Mouse (Mus musculus) liver, postnatal 0 days (tissue): ENCODE measurements around the gene Cdk1. TPM values are rescaled to one million over a fixed set of nuclear protein-coding genes. Genes with fewer than 3 reads are reported as not detected.

Experiments used
- ATAC-seq: fragments of 200-750 bp; cut with Nextera tagmentation; 2 replicates; pipeline ENCODE4 v1.8.0; 2017; ENCODE audit warnings: mild to moderate bottlenecking, moderate library complexity
- DNase-seq: peaks from one replicate; pipeline ENCODE4 v3.0.0-alpha.2; 2016
- H3K27ac ChIP-seq: fragments of 300-500 bp; sonication (generic); 2 replicates; pipeline ENCODE4 v1.5.1; 2014; ENCODE audit warnings: antibody characterized with exemption, moderate library complexity, mild to moderate bottlenecking, low read depth
- H3K27me3 ChIP-seq: fragments of 300-500 bp; sonication (generic); 2 replicates; pipeline ENCODE4 v1.6.1; 2014; ENCODE audit warnings: low read length, control low read depth, mixed read lengths; ENCODE audit not compliant: insufficient read depth
- H3K36me3 ChIP-seq: fragments of 300-500 bp; sonication (generic); replicated peaks from 2 replicates; pipeline ENCODE4 v1.6.1; 2014; ENCODE audit warnings: mild to moderate bottlenecking, control low read depth, low read length, moderate library complexity, mixed read lengths; ENCODE audit not compliant: insufficient read depth
- H3K4me1 ChIP-seq: fragments of 300-500 bp; sonication (generic); 2 replicates; pipeline ENCODE4 v1.6.1; 2014; ENCODE audit warnings: antibody characterized with exemption, mild to moderate bottlenecking, control low read depth; ENCODE audit not compliant: insufficient read depth
- H3K4me2 ChIP-seq: fragments of 300-500 bp; sonication (generic); 2 replicates; pipeline ENCODE4 v1.6.1; 2014; ENCODE audit warnings: low read depth, mild to moderate bottlenecking, low read length, moderate library complexity, mixed read lengths
- H3K4me3 ChIP-seq: fragments of 300-500 bp; sonication (generic); 2 replicates; pipeline ENCODE4 v1.5.1; 2014; ENCODE audit warnings: low read depth, low read length
- H3K9ac ChIP-seq: fragments of 300-500 bp; sonication (generic); replicated peaks from 2 replicates; pipeline ENCODE4 v1.6.1; 2014; ENCODE audit warnings: mild to moderate bottlenecking, moderate library complexity
- H3K9me3 ChIP-seq: fragments of 300-500 bp; sonication (generic); 2 replicates; pipeline ENCODE4 v1.6.1; 2016; ENCODE audit warnings: mild to moderate bottlenecking, control low read depth, low read length, mixed read lengths
- CTCF ChIP-seq: sonication (generic); IDR thresholded peaks from 2 replicates; pipeline ENCODE4 v1.5.1; 2016; ENCODE audit warnings: antibody characterized with exemption, low read depth
- EP300 ChIP-seq: IDR thresholded peaks from 2 replicates; pipeline ENCODE4 v1.6.1; 2016; ENCODE audit warnings: antibody characterized with exemption, low read depth, mild to moderate bottlenecking
- WGBS: fragments of 180-500 bp; shearing (Covaris S2); extraction: QIAGEN DNeasy Blood & Tissue Kit; methylation state at CpG from one replicate; pipeline ENCODE4 v1.1.7; 2014; ENCODE audit not compliant: insufficient replicate concordance; 5-methylcytosine and 5-hydroxymethylcytosine counted together
- polyA plus RNA-seq: library from polyadenylated mRNA; unstranded; fragments of >200 nt; fragmentation: Nextera tagmentation; extraction: Ambion mirVana; gene quantifications from 2 replicates; pipeline ENCODE4 v1.2.1, GENCODE M21; 2015

Gene Cdk1
- polyA plus RNA-seq, 1 experiment from 2014 or later, result 171 TPM

DNA sequence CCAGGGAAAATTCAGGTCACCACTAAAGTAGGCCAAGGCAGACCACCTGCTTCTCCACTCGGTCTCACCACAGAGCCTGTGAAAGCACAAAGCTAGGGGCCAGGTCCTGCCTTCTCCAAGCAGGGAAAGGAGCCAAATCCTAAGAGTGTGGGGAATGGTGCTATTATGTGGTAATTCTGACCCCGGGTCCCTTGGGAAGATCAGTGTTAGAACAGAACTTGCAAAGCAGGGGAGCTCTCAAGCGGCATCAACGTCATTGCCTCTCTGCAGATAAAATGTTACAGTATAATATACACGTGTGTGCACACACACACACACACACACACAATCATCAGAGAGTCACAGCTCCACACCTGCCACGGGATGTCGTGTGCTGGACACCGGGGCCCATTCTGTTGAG lies 62.0 kb downstream of the Cdk1 start:
- ATAC-seq (no peak), DNase-seq (no peak)
- Histone ChIP-seq H3K4me1 (no peaks in the 10 kb centered on the region), H3K36me3 (peaks cover 17% of the 10 kb centered on the region), H3K4me3 (no peak overlapping the region), H3K27me3 (no peaks in the 10 kb centered on the region), H3K4me2 (no peak overlapping the region), H3K9me3 (no peaks in the 10 kb centered on the region), H3K27ac (no peak overlapping the region), H3K9ac (no peak overlapping the region)
- WGBS, result 90% methylated on average over 8 of the region's 8 CpGs
- no peak for TF ChIP-seq CTCF
- TF ChIP-seq EP300, result no peak

DNA sequence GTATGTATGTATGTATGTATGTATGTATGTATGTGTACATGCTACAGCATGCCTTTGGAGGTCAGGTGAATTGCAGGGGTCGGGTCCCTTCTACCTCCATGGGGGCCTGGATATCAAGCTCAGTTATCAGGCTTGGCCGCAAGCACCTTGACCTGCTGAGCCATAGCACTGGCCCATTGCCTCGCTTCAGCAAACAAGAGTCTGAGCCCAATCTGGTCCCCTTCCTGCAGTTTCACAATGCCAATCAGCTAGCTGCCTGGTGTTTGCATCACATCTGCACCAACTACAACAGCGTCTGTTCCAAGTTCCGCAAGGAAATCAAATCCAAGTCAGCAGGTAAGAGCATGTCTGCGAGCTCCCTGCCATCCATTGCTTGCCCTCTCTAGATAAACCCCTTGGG lies 64.0 kb downstream of the Cdk1 start:
- TF ChIP-seq CTCF (no peak), EP300 (no peak)
- Histone ChIP-seq H3K27ac (no peak overlapping the region), H3K9me3 (no peaks in the 10 kb centered on the region), H3K4me1 (no peaks in the 10 kb centered on the region), H3K4me2 (no peak overlapping the region), H3K4me3 (no peak overlapping the region), H3K9ac (no peak overlapping the region), H3K27me3 (no peaks in the 10 kb centered on the region), H3K36me3 (peaks cover 33% of the 10 kb centered on the region)
- WGBS, result 63% methylated on average over 6 of the region's 6 CpGs
- DNase-seq, result no peak
- ATAC-seq, result peak; percentile 60

DNA sequence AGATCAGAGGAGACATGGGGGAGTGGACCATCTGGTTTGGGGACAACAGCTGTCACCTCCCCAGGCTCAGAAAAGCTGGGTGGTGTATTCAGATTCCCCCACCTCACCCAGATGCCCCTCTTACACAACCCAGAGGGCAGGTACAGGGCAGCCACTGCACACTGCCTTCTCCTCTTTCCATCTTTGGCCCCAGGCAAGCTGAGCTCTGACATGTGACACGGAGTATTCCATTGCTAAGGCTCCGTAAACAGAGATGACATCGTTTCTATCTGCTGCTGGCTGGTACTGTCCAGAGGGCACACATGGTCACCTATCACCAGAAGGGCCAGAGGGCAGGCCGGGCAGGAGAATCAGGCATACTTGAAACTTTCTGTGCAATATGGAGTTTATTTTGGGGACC lies 64.7 kb downstream of the Cdk1 start:
- 62% methylated on average over 4 of the region's 4 CpGs for WGBS

GRCm38 (mm10) chr10:69286939-69287338 lies 65.8 kb downstream of the Cdk1 start:
- peak; percentile 69 for ATAC-seq
- DNase-seq, result no peak

More for the DNA sequence above, 64.7 kb downstream of the Cdk1 start:
- ATAC-seq (peak; percentile 79), DNase-seq (no peak)
- no peaks in the 10 kb centered on the region for H3K27me3 ChIP-seq
- no peak overlapping the region for H3K4me2 ChIP-seq
- H3K9me3 ChIP-seq, result no peaks in the 10 kb centered on the region
- no peak for TF ChIP-seq EP300
- no peak overlapping the region for H3K4me3 ChIP-seq
- H3K27ac ChIP-seq, result 0 out of 2 replicates have a peak overlapping the region, but pooled peaks have one; percentile 48
- no peaks in the 10 kb centered on the region for H3K4me1 ChIP-seq
- H3K36me3 ChIP-seq, result peaks cover 38% of the 10 kb centered on the region
- no peak overlapping the region for H3K9ac ChIP-seq

More at GRCm38 (mm10) chr10:69286939-69287338, 65.8 kb downstream of the Cdk1 start:
- WGBS, result 88% methylated on average over 3 of the region's 3 CpGs
- H3K9me3 ChIP-seq, result no peaks in the 10 kb centered on the region
- no peak for TF ChIP-seq EP300
- TF ChIP-seq CTCF, result no peak
- H3K4me1 ChIP-seq, result no peaks in the 10 kb centered on the region
- H3K27me3 ChIP-seq, result no peaks in the 10 kb centered on the region
- H3K27ac ChIP-seq, result no peak overlapping the region
- no peak overlapping the region for H3K4me3 ChIP-seq
- H3K9ac ChIP-seq, result no peak overlapping the region
- peaks cover 46% of the 10 kb centered on the region for H3K36me3 ChIP-seq
- H3K4me2 ChIP-seq, result no peak overlapping the region

Other genes starting within 250 kb of the Cdk1 start
- 35.5 and 41.5 TPM in 2 replicates for gene Rhobtb1, start 201.5 kb downstream of the Cdk1 start, polyA plus RNA-seq
- gene A930033H14Rik, start 139.8 kb downstream of the Cdk1 start, polyA plus RNA-seq, result 0.89 and 1.2 TPM in 2 replicates
- gene Ank3, start 45.8 kb upstream of the Cdk1 start, polyA plus RNA-seq, result 7.1 and 7.6 TPM in 2 replicates